Mouse (Mus musculus) E14TG2a.4 (cell line): ENCODE measurements around the gene Boc.
A peak's percentile ranks its signal among the peaks of the same experiment; 100 is the strongest.

ENCODE experiments used
- H3K27me3 ChIP-seq: 2 replicates; pipeline ENCODE4 v1.6.1; 2014; ENCODE audit warnings: low read length, control low read depth; ENCODE audit not compliant: insufficient read depth
- H3K36me3 ChIP-seq: 2 replicates; pipeline ENCODE4 v1.6.1; 2014; ENCODE audit warnings: low read length, control low read depth; ENCODE audit not compliant: insufficient read depth
- H3K4me1 ChIP-seq: replicated peaks from 2 replicates; pipeline ENCODE4 v1.6.1; 2014; ENCODE audit warnings: low read depth, low read length, control low read depth
- H3K4me3 ChIP-seq: replicated peaks from 2 replicates; pipeline ENCODE4 v1.5.1; 2014; ENCODE audit warnings: mild to moderate bottlenecking, low read length
- H3K9me3 ChIP-seq: 2 replicates; pipeline ENCODE4 v1.6.1; 2014; ENCODE audit warnings: low read length, control low read depth
- CTCF ChIP-seq: conservative IDR thresholded peaks from 2 replicates; pipeline ENCODE4 v1.5.1; 2014; ENCODE audit warnings: low read length
- NANOG ChIP-seq: IDR thresholded peaks from 2 replicates; pipeline ENCODE4 v1.6.1; 2014; ENCODE audit warnings: borderline replicate concordance, low read length, mixed read lengths
- POU5F1 ChIP-seq: IDR thresholded peaks from 2 replicates; pipeline ENCODE4 v1.6.1; 2014; ENCODE audit warnings: low read length, borderline replicate concordance

Gene Boc

DNA sequence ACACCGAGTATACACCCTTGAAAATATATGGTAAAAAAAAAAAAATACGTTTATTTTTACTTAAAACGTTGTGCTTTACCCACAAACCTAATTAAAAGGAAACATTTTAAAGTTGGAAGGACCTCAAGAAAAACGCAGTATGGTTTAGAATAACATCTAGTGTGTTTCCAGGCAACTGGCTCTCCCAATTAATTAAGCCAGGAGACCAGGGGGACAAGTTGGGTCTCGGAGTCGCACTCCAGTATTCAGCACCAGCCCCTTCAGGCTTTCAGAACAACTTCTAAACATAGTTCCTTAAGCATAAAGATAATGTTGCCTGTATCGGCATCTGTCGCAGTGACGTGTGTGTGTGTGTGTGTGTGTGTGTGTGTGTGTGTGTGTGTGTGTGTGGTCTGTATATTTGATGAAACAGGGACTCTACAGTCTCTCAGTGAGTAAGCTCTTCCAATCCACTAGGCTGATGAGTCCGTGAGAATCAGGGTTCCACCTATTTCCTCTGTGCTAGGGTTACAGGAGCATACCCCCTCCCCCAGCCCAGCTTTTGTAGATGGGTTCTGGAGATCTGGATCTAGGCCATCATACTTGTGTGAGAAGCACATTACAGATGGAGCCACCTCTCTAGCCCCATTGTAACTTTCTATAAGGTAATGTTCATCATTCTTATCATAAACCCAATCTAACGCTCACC, 31.3 kb downstream of the Boc start:
- no peak for TF ChIP-seq CTCF
- no peak for TF ChIP-seq NANOG
- no peak for TF ChIP-seq POU5F1
- H3K36me3 ChIP-seq: no peaks in the 10 kb centered on the region
- H3K4me3 ChIP-seq: no peak overlapping the region
- H3K27me3 ChIP-seq: peaks cover 10% of the 10 kb centered on the region; the same call in 1 of the 2 replicates
- no peaks in the 10 kb centered on the region for H3K9me3 ChIP-seq
- peaks cover 36% of the 10 kb centered on the region for H3K4me1 ChIP-seq

DNA sequence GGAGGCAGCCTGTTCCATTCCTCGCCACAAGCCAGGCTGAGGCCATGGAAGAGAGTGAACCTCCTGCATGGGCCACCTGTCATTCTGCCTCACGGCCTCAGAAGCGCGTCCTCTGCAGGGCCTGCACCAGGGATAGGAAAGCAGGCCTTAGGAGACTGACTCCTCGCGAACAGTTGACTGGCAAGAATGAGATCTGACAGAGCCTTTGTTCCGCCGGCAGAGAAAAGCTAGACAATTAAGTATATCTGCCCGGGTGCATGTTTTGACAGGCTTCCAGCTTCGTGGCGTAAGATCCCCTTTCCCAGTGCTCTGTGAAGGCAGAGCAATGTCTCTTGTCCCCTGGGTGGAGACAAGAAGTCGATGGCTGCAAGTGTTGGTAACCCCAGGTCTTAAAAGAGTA, 32.0 kb downstream of the Boc start:
- no peak overlapping the region for H3K4me3 ChIP-seq

DNA sequence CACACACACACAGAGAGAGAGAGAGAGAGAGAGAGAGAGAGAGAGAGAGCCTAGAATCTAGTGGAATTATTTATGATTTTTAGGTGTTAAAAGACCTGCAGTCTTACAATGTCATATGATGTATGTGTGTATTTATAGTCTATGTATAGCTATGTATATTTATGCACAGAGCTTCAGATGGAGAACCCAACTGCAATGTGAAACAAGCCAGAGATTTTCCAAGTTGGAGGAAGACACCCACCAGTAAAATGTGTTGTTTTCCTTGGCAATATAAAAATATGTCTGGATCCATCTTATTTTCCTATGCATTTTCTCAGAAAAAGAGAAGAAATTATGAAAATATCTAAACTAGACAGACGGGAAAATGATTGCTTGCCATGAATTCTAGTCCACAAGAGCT, 32.7 kb downstream of the Boc start:
- H3K4me3 ChIP-seq: no peak overlapping the region
- no peak for TF ChIP-seq NANOG
- no peak for TF ChIP-seq POU5F1
- no peak for TF ChIP-seq CTCF
- peaks cover 5% of the 10 kb centered on the region; the same call in 1 of the 2 replicates for H3K9me3 ChIP-seq
- H3K36me3 ChIP-seq: no peaks in the 10 kb centered on the region
- peaks cover 25% of the 10 kb centered on the region for H3K4me1 ChIP-seq
- H3K27me3 ChIP-seq: no peaks in the 10 kb centered on the region

More for the DNA sequence above, 32.0 kb downstream of the Boc start:
- no peaks in the 10 kb centered on the region for H3K9me3 ChIP-seq
- H3K4me1 ChIP-seq: peaks cover 32% of the 10 kb centered on the region
- peaks cover 5% of the 10 kb centered on the region; the same call in 1 of the 2 replicates for H3K27me3 ChIP-seq
- no peaks in the 10 kb centered on the region for H3K36me3 ChIP-seq
- TF ChIP-seq NANOG (no peak), POU5F1 (no peak), CTCF (no peak)

DNA sequence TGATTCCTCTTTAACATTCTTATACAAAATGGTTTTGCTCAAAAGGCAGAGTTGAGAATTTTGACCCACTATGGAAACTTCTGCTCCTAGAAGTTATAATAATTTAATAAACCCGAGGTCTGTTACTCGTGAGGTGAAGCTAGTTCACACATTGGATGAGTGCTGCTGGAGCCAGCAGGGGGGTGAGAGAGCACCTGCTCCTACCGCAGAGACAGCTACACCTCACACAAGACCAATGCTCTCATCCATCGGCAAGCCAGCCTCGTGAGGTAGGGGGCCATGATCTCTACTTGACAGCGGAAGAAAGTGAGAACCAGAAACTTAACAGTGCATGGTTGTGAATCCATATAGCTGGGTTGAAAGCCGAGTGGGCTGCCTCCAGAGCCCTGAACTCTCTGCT, 35.1 kb downstream of the Boc start:
- TF ChIP-seq CTCF (no peak), NANOG (no peak), POU5F1 (no peak)

DNA sequence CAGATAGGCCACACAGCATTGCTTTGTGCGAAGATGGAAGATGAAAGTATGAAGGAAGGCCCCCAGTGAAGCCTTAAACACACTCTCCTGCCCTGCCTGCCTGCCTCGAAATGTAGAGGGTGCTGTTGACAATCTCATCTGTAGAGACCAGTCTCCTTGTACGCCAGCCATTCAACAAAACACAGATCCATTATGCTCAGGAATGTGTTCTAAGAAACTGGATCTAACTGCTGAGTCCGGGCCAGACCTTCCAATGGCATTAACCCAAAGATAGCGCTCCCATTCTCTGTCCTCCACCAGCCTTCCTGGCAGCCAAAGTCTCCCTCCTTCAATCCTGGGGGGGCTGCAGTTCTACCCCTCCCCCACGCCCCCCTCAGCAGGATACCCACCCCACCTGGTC, 42.2 kb downstream of the Boc start:
- Histone ChIP-seq H3K27me3 (no peaks in the 10 kb centered on the region), H3K4me3 (peak overlapping the region; percentile 5; the same call in 1 of the 2 replicates), H3K4me1 (peaks cover 45% of the 10 kb centered on the region), H3K36me3 (no peaks in the 10 kb centered on the region), H3K9me3 (peaks cover 6% of the 10 kb centered on the region; the same call in 1 of the 2 replicates)
- TF ChIP-seq NANOG: no peak
- no peak for TF ChIP-seq CTCF
- no peak for TF ChIP-seq POU5F1

More for the DNA sequence above, 35.1 kb downstream of the Boc start:
- Histone ChIP-seq H3K27me3 (no peaks in the 10 kb centered on the region), H3K9me3 (peaks cover 6% of the 10 kb centered on the region; the same call in 1 of the 2 replicates), H3K4me1 (peaks cover 8% of the 10 kb centered on the region), H3K36me3 (no peaks in the 10 kb centered on the region), H3K4me3 (no peak overlapping the region)

DNA sequence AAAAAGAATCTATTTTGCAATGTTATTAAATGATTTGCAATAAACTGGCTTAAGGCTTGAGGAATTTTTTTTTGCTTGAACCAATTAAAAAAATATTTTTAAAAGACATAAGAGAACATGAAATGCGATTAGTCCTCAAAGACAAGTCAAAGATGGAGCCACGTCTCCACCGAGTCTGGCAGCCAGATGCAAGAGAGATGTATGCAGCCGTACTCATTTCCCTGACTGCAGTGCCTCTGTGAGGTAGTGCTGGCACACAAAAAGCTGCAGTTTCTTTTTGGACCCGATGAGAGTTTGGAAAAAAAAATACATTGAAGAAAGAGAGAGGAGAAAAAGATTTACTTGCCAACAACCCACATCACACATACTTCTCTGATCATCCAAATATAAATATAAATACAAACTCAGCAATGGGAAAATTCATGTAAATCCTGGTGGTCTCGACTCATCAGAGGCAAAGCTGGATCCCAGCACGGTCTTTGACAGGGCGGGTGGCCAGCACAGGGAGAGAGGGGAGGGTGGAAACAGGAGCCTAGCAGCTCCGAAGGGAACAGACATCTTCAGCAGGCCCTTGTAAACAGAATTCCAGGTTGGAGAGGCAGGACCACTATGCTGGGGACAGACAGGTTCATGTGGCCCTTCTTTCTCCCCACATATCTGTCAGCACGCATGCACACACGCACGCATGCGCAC, 48.0 kb downstream of the Boc start:
- TF ChIP-seq CTCF: no peak
- no peak for TF ChIP-seq NANOG
- TF ChIP-seq POU5F1: no peak
- no peaks in the 10 kb centered on the region for H3K36me3 ChIP-seq

DNA sequence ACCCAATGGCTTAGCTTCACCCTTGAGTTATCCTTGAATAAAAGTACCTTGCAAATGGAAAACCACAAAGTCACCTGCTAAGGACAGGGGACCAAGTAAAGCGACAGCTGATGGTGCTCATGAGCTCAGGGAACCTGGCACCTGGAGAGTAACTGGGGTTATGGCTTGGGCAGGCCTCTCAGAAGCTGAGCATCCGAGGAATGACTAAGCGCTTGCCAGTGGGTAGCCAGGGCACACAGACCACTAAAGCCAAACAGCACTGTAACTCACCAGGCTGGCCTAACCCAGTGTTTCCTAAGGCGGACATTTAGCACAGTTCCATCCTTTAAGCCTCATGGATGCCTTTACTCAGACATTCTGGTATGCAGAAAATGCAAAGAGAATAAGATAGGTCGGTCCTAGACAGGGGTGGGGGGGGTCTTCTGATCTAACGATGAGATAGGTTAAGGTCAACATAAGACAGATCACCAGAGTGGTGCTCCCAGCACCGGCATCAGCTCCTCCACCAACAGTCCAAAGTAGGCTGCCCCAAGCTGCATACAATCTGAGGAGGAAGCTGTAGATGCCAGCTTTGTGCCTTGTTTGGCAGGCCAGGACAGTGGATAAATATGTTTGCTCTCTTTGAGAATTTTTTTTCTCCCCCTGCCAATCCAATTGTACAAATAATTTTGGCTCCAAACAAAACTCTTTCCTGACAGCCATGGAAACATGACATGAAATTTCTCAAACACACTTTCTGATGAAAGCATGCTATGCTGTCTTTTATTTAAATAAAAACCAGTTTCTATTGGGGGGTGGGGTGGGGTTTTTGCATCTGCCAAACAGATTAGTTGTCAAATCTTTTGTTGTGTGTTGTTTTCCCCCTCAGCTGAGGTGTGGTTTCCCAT, 49.0 kb downstream of the Boc start:
- H3K36me3 ChIP-seq: no peaks in the 10 kb centered on the region
- no peaks in the 10 kb centered on the region for H3K27me3 ChIP-seq
- H3K9me3 ChIP-seq: peaks cover 7% of the 10 kb centered on the region
- no peak overlapping the region for H3K4me3 ChIP-seq
- H3K4me1 ChIP-seq: peaks cover 34% of the 10 kb centered on the region
- no peak for TF ChIP-seq NANOG
- TF ChIP-seq CTCF: no peak

More for the DNA sequence above, 48.0 kb downstream of the Boc start:
- peaks cover 40% of the 10 kb centered on the region for H3K4me1 ChIP-seq
- no peaks in the 10 kb centered on the region for H3K27me3 ChIP-seq
- no peak overlapping the region for H3K4me3 ChIP-seq
- no peaks in the 10 kb centered on the region for H3K9me3 ChIP-seq

DNA sequence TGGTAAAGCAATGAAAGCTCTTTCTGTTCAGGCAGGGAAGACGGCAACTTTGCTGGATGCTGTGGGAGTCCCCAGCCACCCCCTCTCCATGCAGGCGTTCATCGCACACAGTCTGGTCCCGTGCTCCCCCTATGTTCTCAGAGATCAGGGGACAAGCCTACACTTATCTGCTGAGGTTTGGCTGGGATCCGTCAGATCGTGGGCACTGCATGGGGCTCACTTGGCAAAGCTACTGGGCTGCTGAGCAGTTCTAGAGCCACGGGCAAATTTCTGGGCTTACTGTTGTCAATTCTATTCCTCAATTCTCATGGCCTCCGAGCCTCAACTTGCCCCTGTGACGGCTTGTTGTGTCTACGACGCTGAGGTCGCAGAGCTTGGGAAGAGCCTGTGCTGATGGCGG, 49.9 kb downstream of the Boc start:
- H3K9me3 ChIP-seq: peaks cover 14% of the 10 kb centered on the region
- peaks cover 31% of the 10 kb centered on the region for H3K4me1 ChIP-seq
- H3K27me3 ChIP-seq: no peaks in the 10 kb centered on the region
- H3K36me3 ChIP-seq: no peaks in the 10 kb centered on the region
- TF ChIP-seq CTCF (no peak), POU5F1 (no peak)
- H3K4me3 ChIP-seq: no peak overlapping the region
